Mouse (Mus musculus): ENCODE results near the gene Axin2. TPM values are rescaled to one million over a fixed set of nuclear protein-coding genes. Genes with fewer than 3 reads are reported as not detected.

Gene Axin2
- polyA plus RNA-seq, 1 experiment, result 11.4 TPM

DNA sequence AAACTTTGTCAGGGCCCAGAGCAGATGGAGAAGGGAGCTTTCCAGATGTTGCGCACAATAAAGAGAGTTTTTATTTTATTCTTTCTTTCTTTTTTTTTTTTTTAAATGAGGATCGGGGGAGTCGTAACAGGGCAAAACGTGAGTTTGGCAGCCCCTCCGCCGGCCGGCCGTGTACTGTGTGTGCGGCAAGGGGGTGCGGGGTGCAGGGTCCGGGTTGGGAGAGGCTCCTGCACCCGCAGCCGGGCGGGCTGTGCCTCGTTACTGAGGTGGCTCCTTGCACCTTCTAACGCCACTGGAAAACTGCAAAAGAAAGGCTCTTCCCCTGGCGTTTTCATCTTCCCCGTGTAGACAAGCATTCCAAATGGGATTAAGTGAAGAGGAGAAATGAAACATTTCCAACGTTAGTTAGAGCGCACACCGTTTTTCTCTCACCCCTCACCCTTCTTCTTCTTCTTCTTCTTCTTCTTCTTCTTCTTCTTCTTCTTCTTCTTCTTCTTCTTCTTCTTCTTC is 28.2 kb upstream of the Axin2 start:
- Histone ChIP-seq H3K4me1 (ENCODE audit: control insufficient read depth, insufficient read depth, low read length) (peaks cover 5% of the 10 kb centered on the region), H3K27ac (ENCODE audit: insufficient read depth, low read length) (no peak overlapping the region), H3K9me3 (replicated peaks; ENCODE audit: control insufficient read depth, insufficient read depth, low read length, poor library complexity, severe bottlenecking) (no peaks in the 10 kb centered on the region), H3K9ac (ENCODE audit: low read depth, poor library complexity, severe bottlenecking) (peak overlapping the region; percentile 16; the same call in 1 of the 2 replicates), H3K4me3 (ENCODE audit: low read depth, low read length) (no peak overlapping the region), H3K27me3 (ENCODE audit: control insufficient read depth, insufficient read depth, low read length, poor library complexity, severe bottlenecking) (no peaks in the 10 kb centered on the region), H3K36me3 (ENCODE audit: control insufficient read depth, insufficient read depth, low read length, poor library complexity, severe bottlenecking) (no peaks in the 10 kb centered on the region)
- TF ChIP-seq EP300 (IDR thresholded peaks at IDR 0.05; ENCODE audit: insufficient read depth, low read depth, low read length) (no peak), POLR2A (IDR thresholded peaks at IDR 0.05; ENCODE audit: insufficient read depth, low read length) (no peak)

DNA sequence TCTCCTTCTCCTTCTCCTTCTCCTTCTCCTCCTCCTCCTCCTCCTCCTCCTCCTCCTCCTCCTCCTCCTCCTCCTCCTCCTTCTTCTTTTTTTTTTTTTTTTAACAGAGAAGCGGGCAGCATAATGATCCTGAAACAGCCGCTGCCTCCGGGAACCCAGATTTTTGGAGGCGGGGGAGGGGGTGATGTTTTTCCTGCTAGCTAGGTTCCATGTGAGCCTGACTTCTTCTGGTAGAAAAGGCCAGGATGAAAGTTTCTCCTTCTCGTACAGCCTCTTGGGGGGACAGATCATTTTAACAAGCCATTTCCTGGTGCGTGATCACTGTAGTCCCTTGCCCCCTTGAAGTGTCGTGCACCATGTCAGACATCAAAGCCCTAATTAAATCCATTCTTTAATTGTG is 27.7 kb upstream of the Axin2 start:
- no peaks in the 10 kb centered on the region for H3K36me3 ChIP-seq (ENCODE audit: control insufficient read depth, insufficient read depth, low read length, poor library complexity, severe bottlenecking)
- TF ChIP-seq EP300 (IDR thresholded peaks at IDR 0.05; ENCODE audit: insufficient read depth, low read depth, low read length) (no peak), CTCF (IDR thresholded peaks at IDR 0.05; ENCODE audit: low read depth, low read length) (no peak), POLR2A (IDR thresholded peaks at IDR 0.05; ENCODE audit: insufficient read depth, low read length) (no peak)
- H3K9me3 ChIP-seq (replicated peaks; ENCODE audit: control insufficient read depth, insufficient read depth, low read length, poor library complexity, severe bottlenecking), result no peaks in the 10 kb centered on the region
- no peaks in the 10 kb centered on the region for H3K27me3 ChIP-seq (ENCODE audit: control insufficient read depth, insufficient read depth, low read length, poor library complexity, severe bottlenecking)
- H3K4me1 ChIP-seq (ENCODE audit: control insufficient read depth, insufficient read depth, low read length), result peaks cover 5% of the 10 kb centered on the region
- H3K27ac ChIP-seq (ENCODE audit: insufficient read depth, low read length), result no peak overlapping the region
- H3K9ac ChIP-seq (ENCODE audit: low read depth, poor library complexity, severe bottlenecking), result no peak overlapping the region
- no peak overlapping the region for H3K4me3 ChIP-seq (ENCODE audit: low read depth, low read length)

DNA sequence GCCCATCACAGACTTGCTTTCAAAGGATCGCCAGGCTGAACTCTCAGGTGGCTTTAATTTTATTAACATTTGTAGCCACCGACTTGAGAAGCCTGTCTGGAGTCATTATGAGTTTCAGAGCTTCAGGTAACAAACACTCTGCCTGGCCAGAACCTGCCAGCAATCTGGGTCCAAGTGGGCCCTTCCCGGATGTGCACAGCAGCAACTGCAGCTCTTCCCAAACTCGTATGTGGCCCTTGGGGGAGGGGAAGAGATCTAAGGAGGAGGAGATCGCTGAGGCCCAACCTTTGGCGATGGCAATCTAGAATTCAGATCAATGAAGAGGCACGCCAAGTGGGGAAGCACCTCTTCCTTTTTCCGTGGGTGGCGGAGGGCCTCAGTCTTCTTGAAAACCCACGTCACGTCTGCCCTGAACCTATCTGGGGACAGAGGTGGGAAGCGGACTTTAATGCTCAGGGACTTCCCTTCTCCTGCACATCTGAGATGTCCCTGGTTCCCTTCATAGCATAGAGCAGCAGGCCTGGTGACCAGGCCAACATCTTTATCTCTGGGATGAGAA is 26.8 kb upstream of the Axin2 start:
- Histone ChIP-seq H3K9me3 (replicated peaks; ENCODE audit: control insufficient read depth, insufficient read depth, low read length, poor library complexity, severe bottlenecking) (no peaks in the 10 kb centered on the region), H3K9ac (ENCODE audit: low read depth, poor library complexity, severe bottlenecking) (no peak overlapping the region), H3K4me3 (ENCODE audit: low read depth, low read length) (no peak overlapping the region), H3K4me1 (ENCODE audit: control insufficient read depth, insufficient read depth, low read length) (peaks cover 5% of the 10 kb centered on the region), H3K27ac (ENCODE audit: insufficient read depth, low read length) (no peak overlapping the region), H3K36me3 (ENCODE audit: control insufficient read depth, insufficient read depth, low read length, poor library complexity, severe bottlenecking) (no peaks in the 10 kb centered on the region), H3K27me3 (ENCODE audit: control insufficient read depth, insufficient read depth, low read length, poor library complexity, severe bottlenecking) (no peaks in the 10 kb centered on the region)
- TF ChIP-seq EP300 (IDR thresholded peaks at IDR 0.05; ENCODE audit: insufficient read depth, low read depth, low read length), result no peak
- TF ChIP-seq POLR2A (IDR thresholded peaks at IDR 0.05; ENCODE audit: insufficient read depth, low read length), result no peak
- no peak for TF ChIP-seq CTCF (IDR thresholded peaks at IDR 0.05; ENCODE audit: low read depth, low read length)

DNA sequence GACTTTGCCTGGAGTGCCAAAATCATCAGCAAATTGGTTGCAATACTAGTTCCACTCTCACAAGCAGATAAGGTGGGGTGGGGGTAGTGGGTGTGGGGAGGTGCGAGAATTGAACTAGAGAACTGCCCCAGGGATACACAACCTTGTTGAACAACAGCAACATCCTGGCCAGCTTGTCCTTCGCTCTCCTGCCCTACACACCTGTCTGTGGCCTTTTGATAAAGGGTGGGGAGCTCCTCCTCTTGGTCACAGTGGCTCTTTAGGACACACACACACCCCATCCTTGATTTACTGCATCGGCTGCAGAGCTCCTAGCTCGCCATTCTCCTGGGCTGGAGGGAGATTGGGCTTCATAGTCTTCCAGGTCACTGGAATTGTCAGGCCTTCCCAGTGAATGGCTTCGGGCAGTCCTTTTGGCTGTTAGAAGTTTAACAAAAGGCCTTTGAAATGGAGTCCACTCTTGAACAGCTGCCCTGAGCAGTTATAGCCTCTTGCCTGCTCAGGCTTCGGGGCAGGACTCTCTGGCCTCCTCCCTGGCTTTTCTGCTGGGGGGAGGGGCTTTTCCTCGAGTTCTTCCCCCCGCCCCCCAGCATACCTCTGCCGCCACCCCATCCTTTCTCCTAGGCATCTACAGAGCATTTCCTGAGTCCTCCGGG is 26.2 kb upstream of the Axin2 start:
- Histone ChIP-seq H3K4me1 (ENCODE audit: control insufficient read depth, insufficient read depth, low read length) (peaks cover 5% of the 10 kb centered on the region), H3K4me3 (ENCODE audit: low read depth, low read length) (no peak overlapping the region), H3K27ac (ENCODE audit: insufficient read depth, low read length) (no peak overlapping the region)

DNA sequence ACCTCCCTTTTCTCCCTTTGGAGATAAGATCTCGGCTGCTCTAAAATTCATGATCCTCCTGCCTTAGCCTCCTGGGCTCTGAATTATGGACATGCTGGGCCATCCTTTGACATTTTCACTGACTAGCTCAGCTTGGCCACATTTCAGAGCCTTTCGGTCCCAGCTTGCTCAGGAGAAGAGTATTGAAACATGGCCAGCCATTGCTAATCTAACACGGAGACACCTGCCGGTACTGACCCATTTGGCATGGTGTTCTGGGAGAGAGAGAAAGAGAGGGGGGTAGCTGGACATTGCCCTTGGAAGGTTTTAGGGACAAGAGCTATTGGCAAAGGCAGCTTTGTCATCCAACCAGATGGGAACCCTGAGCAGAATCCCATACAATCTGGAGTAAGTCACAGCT is 23.1 kb upstream of the Axin2 start:
- H3K9ac ChIP-seq (ENCODE audit: low read depth, poor library complexity, severe bottlenecking), result no peak overlapping the region
- peaks cover 5% of the 10 kb centered on the region for H3K4me1 ChIP-seq (ENCODE audit: control insufficient read depth, insufficient read depth, low read length)

More for the DNA sequence above, 26.2 kb upstream of the Axin2 start:
- Histone ChIP-seq H3K36me3 (ENCODE audit: control insufficient read depth, insufficient read depth, low read length, poor library complexity, severe bottlenecking) (no peaks in the 10 kb centered on the region), H3K9ac (ENCODE audit: low read depth, poor library complexity, severe bottlenecking) (no peak overlapping the region), H3K9me3 (replicated peaks; ENCODE audit: control insufficient read depth, insufficient read depth, low read length, poor library complexity, severe bottlenecking) (no peaks in the 10 kb centered on the region), H3K27me3 (ENCODE audit: control insufficient read depth, insufficient read depth, low read length, poor library complexity, severe bottlenecking) (no peaks in the 10 kb centered on the region)
- TF ChIP-seq CTCF (IDR thresholded peaks at IDR 0.05; ENCODE audit: low read depth, low read length) (no peak), EP300 (IDR thresholded peaks at IDR 0.05; ENCODE audit: insufficient read depth, low read depth, low read length) (no peak), POLR2A (IDR thresholded peaks at IDR 0.05; ENCODE audit: insufficient read depth, low read length) (no peak)

DNA sequence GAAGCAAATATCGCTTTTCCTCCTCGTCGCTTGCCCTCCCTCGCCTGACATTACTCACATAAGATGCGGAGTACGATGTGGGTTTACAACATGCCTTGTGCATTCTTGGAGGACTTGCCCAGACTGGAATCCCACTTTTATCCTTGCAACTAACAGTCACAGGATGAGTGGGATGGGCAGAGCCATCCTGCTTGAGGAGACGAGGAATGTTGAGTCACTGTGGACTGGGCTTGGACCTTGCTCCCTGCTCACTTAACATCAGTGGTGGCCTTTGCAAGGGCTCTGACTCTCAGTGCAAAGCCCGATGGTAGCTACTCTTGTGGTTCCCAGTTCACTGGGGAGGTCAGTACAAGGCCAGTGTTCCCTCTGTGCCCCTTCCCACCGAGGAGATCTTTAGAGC is 22.1 kb upstream of the Axin2 start:
- no peaks in the 10 kb centered on the region for H3K27me3 ChIP-seq (ENCODE audit: control insufficient read depth, insufficient read depth, low read length, poor library complexity, severe bottlenecking)
- H3K4me3 ChIP-seq (ENCODE audit: low read depth, low read length), result no peak overlapping the region
- H3K4me1 ChIP-seq (ENCODE audit: control insufficient read depth, insufficient read depth, low read length), result peaks cover 5% of the 10 kb centered on the region
- no peaks in the 10 kb centered on the region for H3K9me3 ChIP-seq (replicated peaks; ENCODE audit: control insufficient read depth, insufficient read depth, low read length, poor library complexity, severe bottlenecking)
- H3K9ac ChIP-seq (ENCODE audit: low read depth, poor library complexity, severe bottlenecking), result no peak overlapping the region
- no peak overlapping the region for H3K27ac ChIP-seq (ENCODE audit: insufficient read depth, low read length)
- no peaks in the 10 kb centered on the region for H3K36me3 ChIP-seq (ENCODE audit: control insufficient read depth, insufficient read depth, low read length, poor library complexity, severe bottlenecking)
- TF ChIP-seq CTCF (IDR thresholded peaks at IDR 0.05; ENCODE audit: low read depth, low read length) (no peak), POLR2A (IDR thresholded peaks at IDR 0.05; ENCODE audit: insufficient read depth, low read length) (no peak), EP300 (IDR thresholded peaks at IDR 0.05; ENCODE audit: insufficient read depth, low read depth, low read length) (no peak)

More for the DNA sequence above, 23.1 kb upstream of the Axin2 start:
- Histone ChIP-seq H3K4me3 (ENCODE audit: low read depth, low read length) (no peak overlapping the region), H3K9me3 (replicated peaks; ENCODE audit: control insufficient read depth, insufficient read depth, low read length, poor library complexity, severe bottlenecking) (no peaks in the 10 kb centered on the region), H3K27me3 (ENCODE audit: control insufficient read depth, insufficient read depth, low read length, poor library complexity, severe bottlenecking) (no peaks in the 10 kb centered on the region), H3K27ac (ENCODE audit: insufficient read depth, low read length) (no peak overlapping the region), H3K36me3 (ENCODE audit: control insufficient read depth, insufficient read depth, low read length, poor library complexity, severe bottlenecking) (no peaks in the 10 kb centered on the region)
- TF ChIP-seq CTCF (IDR thresholded peaks at IDR 0.05; ENCODE audit: low read depth, low read length), result no peak
- no peak for TF ChIP-seq EP300 (IDR thresholded peaks at IDR 0.05; ENCODE audit: insufficient read depth, low read depth, low read length)
- TF ChIP-seq POLR2A (IDR thresholded peaks at IDR 0.05; ENCODE audit: insufficient read depth, low read length), result no peak
